Mouse (Mus musculus) adrenal gland, adult 8-10 months (tissue): Measurements from ENCODE around the gene Hsd17b12. TPM values are rescaled to one million over a fixed set of nuclear protein-coding genes. Genes with fewer than 3 reads are reported as not detected.

Experiments used
- DNase-seq: peaks from one replicate; pipeline ENCODE4 v3.0.0; 2022
- total RNA-seq, 4 experiments: library from RNA; stranded (reverse); gene quantifications; 2 replicates each; pipeline ENCODE4 v1.2.4; 2022

Gene Hsd17b12
- total RNA-seq, 4 experiments from 2014 or later, result 138 to 202 (median 172) TPM

DNA sequence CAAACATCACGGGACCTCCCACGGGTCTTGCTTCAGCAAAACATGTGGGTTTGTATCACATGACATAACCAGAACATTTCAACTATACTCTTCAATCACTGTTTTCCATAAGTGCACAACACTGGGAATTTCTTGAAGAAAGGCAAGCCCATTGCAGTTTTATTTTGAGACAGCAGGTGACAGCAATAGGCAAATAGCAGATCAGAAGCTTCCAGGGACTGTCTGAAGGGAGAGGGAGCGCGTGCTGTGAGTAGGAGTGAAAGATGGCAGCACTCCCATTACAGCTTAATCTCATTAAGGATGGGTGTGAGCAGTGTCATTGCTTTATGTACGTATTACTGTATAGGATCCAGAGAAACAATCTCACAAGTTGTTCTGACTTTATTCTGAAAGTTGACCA, 88.3 kb downstream of the Hsd17b12 start:
- DNase-seq, result no peak

DNA sequence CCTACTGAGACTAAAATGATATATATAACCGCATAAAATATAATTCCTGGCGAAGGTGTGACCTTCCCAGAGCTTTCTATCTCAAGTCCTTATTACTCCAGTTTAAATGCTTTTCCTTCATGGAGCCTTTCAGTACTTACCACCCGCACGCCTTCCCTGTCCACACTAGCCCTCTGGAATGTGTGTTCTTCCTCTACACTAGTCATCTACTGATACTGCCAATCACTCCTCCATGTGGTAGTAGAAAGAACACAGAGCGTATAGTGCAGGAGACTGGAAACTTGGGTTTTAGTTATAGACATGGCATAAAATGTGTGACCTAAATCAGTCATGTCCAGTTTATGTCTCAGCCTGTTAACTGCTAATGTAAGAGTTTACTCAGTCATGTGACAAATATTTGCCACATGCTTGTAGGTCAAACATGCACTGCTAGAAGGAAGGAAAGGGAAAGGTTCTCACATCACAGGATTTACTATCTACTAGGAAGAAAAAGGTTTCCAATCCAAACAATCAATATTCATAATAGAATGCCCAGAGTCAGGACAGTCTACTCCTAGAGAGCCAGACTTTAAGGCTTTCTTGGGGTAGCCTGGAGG, 91.1 kb downstream of the Hsd17b12 start:
- no peak for DNase-seq

DNA sequence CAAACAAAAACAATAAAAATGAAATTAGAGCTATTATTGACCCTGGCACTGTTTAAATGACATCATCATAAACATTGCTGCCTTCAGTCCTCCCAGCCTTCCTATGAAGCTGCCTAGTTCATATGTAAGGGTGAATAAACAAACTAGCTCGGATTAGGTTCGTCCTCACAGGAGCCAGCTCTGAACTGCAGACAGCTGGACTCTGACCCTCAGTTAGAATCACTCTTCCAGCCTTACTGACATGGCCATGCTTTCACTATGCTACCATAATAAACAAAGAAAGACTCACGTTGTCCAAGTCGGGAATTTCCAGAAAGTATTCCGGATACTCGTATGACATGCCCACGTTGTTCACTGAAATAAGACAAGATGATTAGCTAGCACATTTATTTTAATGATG, 91.6 kb downstream of the Hsd17b12 start:
- DNase-seq, result no peak

DNA sequence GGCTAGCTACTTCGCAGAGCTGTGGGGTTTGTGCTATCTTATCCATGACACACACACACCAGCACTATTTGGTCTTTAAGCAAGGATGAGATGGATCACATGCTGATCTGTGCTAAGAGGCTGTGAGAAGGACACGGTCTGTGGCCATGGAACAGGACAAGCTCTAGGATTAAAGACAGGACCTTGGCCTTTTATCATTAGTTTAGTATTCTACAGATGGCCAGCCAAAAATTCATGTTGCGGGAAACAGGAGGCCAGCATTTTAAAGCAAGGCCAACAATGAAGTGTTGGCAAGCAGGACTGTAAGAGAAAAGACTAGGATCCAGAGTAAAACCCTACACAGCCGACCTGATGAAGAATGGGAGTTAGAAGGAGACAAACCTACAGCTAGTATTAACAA, 95.0 kb downstream of the Hsd17b12 start:
- DNase-seq, result peak; percentile 41

DNA sequence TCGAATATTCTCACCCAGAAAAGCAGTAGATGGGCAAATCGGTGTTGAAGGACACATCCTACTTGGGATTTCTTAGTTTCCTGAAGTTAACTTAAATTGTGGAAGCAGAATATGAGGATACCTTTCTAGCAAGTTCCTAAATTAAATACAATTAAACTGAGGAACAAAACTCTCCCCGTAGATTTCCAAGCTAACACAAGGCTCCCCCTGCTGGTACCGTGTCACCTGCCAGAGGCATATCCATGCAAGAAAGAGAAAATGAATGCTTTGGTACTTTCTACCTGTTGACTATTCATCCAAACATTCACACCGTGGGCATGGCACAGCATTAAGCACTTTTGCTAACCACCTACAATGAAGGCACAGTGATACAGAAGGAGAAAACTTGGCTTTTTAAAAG, 98.3 kb downstream of the Hsd17b12 start:
- DNase-seq, result no peak

DNA sequence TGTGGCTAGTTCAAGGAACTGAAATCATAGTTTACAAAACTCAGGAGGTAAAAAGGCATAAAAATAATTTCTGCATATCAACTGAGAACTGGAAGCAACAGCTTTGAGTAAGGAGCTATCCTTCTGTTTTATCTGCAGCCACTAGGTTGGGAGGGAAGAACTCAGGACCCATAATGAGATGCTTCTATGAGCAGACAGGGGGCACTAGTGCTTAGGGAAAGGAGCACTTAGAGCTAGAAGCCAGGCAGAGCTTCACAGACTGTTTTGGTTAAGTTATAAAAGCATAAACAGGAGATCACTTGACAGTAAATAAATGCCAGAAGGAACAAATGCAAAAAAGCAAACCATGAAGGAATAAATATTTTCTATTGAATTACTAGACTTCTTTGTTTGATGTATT, 103.0 kb downstream of the Hsd17b12 start:
- DNase-seq, result no peak

DNA sequence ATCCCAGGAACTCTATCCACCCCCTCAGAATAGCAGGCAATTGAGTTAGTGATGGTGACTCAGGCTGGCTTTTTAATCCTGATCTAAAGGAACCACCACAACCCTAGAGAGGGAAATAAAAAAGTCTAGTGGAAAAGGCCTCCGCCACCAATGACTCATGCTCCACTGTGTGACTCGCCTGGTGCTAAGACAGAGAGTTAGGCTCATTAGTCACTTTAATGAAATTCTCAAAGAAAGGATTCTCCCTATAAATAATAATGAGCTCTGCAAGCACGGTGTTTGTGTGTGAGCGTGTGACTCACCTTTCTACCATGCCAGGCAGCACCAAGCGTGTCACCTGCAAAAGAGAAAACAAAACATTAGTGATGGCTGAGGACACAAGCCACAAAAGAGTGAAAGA, 105.8 kb downstream of the Hsd17b12 start:
- no peak for DNase-seq

DNA sequence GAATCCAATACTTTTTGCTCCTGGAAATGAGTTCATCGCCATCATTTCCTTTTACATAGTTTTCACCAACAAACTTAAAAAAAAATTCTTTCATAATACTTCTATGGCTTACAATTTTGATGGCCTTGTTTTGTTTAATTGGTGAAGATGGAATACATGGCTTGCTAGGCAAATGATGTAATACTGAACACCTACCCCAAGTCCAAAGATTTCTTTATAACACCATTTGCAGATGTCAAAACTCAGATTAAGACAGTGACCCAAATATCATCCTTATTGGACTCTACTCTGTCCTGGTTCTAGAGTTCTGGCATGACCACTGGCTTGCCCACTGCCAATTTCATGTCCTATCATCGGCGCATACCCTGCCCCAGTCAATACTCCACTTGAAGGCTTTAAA, 106.9 kb downstream of the Hsd17b12 start:
- no peak for DNase-seq

DNA sequence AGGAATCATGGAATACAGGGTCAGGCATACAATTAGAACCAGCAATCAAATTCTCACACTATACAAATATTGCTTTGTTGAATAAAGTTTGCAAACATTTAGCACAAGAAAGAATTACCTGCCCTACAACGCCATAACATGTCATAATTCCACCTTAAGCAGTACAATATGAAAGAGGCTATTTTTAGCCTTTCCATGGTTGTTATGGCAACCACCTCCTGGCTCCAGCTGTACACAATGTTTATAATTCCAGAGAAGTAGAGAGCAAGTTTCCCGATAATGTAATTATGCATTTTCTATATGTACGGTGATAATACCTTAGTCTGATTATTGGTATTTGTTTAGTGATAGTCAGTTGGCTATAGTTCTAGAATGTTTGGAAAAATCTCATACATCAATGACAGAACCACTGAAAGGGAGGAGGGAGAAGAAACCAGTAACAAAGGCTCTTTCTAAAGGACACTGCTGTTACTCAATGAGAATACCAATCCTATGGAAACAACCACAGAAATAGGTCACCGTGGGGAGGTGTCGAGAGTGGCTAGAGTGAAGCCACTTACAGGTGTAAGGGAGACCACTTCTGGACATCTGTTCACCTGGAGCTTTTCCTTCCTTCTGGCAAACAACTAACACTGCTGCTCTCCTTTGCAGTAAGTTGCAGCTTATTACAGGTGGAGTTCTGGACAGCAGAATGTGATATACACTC, 108.1 kb downstream of the Hsd17b12 start:
- DNase-seq, result no peak

DNA sequence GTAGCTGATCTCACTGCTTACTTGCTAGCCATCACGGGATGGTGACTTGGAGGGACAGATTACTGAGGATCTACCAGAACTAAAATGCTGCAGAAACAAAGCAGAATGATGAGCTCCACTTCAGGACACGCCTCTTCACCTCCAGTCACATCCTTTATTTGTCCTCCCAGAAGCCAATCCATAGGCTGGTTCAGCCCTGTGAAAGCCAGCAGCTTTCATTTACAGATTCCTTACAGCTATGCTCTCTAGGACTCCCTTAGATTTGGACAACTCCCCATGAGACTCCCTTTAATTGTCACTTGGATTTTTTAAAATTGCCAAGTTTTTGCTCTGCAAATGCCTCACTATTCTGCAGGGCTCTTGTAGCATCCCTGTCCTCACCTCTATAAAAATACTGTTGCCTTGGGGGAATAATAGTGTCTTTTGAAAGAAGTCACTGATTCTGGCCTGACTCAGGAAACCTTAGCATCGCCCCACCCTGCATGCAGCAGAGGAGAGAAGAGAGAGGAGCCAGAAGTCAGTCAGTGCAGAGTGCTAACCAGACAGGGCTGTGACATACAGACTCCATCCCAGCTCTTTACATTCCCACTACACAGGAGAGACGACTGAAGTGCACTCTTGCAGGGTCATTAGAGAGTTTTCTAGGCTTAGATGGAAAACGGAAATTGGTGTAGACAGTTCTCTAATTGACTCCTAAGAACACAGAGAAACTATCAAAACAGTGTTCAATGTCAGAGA, 108.9 kb downstream of the Hsd17b12 start:
- DNase-seq, result no peak

DNA sequence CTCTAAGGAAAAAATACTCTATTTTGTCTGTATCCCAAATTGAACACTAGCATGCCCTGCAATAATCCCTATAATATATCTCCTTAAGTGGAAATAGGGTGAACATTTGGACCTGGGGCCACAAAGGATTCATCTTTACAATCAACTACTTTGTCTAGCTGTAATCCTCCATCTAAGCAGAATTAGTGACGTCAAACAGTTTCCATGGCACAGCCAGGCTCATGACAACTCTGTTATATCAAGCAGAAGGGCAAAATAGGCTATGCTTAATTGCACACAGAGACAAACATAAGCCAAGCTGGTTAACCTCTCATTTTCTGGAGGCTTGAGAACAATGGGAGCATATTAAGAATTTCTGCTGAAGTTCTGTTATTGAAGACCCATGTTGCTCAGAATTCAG, 109.5 kb downstream of the Hsd17b12 start:
- DNase-seq, result no peak

DNA sequence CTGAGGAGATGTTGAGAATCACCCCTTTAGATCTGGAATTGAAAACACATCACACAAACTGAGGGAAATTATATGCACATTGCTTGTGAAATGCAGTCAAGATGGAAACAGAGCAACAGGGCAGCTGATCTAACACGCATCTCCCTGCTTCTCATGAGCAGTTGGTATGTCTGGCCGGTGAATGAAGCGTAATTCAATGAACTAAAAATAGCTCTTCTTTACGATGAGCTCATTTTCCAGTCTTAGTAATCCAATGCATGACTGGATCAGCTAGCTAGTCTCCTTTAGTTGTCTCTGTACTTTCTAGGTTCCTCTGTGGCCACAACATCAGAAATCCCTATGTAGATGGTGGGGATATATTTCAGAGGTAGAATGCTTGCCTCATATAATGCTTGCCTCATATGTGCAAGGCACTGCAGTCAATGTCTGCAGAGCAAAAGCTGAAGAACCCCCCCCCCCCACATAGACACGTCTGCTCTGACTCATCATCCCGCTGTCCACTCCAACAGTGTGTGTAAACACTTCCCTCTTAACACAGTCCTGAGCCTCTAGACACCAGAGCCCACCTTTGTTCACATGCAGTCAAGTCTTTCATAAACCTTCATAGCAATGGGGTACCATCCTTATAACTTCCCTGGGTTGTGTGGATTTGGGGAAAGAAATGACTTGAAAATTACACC, 112.2 kb downstream of the Hsd17b12 start:
- DNase-seq, result no peak

DNA sequence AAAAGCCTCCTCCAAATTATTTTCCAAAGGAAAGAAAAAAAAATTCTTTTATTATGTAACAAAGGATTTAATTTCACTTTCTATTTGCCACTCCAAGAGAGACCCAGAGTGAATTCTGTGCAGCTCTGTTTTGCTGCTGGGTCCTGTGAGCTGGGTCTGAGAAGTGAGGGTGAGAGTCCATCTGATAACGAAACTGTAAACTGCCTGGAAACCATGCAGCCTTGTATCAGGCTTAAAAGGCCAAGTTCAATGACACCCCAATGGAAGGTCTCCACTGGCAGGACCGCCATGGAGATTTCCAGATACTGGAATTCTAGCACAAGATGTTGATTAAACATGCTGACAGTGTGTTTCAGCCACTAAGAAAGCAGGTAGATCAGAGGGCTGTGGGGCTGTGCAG, 113.6 kb downstream of the Hsd17b12 start:
- no peak for DNase-seq

DNA sequence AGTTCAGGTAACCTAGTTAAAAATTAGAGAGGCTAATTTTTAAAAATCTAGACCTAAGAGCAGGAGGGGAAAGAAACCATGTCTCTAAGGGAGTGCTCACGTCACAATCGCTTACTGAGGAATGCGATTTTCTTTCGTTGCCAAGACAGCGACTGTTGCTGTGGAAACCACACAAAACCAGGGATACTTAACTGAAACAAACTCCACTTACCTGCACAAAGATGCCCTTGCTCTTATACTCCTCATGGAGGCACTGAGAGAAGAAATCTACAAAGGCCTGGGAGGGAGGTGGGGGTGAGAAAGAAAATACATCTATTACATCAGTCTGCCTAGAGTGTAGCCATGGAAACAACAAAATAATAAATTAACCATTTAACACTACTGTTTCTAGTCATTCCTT, 114.1 kb downstream of the Hsd17b12 start:
- DNase-seq, result no peak

DNA sequence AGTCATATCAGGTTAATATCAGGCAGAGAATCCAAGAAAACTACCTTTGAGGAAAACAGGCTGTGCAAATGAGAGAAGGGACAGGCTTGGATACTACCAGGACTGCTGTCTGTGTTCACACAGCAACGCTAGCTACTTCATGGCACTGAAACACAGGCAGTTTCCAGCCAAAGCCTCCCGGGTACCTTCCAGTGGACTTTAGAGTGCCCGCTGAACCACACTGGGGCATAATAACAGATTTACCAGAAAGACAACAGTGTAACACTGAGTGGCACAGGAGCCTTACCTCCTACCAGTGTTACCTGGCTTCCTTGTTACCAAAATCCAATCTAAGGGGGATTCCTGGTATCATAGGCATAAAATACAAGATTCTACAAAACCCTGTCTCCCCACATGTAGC, 115.3 kb downstream of the Hsd17b12 start:
- DNase-seq, result no peak

DNA sequence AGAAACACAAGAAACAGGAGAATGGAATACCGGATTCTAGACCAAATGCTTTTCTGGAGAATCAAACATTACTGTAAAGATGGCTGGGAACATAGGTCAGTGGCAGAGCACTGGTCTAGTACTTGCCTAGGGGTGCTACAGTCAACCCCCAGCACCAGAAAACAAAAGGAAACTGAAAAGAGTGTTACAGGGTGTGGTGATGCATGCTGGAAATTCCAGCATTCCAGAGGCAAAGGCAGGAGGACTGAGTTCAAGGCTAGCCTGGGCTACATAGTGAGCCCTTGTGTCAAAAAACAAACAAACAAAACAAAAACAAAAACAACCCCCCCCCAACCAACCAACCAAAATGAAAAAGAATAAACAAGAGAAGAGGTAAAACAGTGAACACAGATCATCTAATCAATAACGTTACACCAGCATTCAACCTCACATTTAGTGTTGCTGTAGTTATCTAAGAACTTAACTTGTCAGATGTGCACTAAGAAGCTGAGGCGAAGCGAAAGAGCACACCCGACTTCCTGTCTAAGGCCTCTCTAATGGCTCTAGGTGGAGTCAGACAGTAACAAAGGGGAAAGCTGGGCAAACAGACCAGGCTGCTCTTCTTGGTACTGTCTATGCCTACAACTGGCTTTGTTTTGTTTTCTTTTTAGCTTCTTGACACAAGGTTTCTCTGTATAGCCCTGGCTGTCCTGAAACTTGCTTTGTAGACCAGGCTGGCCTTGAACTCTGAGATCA, 117.2 kb downstream of the Hsd17b12 start:
- no peak for DNase-seq

DNA sequence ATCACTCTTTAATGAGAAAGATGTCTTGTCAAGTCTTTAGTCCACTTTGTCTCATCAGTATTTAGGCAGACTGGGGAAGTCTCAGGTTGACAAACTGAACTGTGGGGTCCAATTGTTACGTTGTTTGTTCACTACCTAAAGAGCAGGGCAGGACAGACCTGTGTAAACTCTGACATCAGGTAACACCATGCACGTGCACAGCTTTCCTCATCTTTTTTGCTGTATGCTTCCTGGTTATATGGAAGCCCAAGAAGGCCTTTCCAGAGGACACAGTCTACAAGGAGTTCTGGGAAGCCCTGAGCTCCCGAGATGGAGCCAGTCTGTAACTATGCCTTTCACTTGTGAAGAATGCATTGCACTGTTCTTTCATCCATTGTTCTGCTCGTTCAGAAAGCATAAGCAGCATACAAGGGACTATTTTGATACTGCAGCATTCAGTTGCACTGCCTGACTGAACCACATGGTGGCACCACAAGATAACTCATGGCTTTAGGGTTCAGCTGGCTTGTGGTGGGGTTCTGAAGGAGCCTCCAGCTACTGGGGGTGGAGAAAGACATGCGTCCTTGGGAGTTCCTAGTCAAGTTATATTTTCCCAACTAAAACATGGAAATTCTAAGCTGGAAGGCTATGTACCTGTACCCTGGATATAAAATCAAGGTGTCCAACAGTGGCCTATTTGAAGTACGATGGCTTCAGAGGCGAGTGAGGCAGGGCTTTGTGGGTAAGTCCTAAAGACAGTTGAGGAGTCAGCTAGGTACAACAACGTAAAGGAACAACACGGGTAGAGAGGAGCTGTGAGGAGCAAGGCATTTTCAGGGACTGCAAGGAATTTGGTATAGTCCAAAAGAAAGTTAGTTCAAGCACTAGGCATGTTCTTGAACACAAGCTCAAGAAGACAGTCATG, 122.1 kb downstream of the Hsd17b12 start:
- peak; percentile 28 for DNase-seq

DNA sequence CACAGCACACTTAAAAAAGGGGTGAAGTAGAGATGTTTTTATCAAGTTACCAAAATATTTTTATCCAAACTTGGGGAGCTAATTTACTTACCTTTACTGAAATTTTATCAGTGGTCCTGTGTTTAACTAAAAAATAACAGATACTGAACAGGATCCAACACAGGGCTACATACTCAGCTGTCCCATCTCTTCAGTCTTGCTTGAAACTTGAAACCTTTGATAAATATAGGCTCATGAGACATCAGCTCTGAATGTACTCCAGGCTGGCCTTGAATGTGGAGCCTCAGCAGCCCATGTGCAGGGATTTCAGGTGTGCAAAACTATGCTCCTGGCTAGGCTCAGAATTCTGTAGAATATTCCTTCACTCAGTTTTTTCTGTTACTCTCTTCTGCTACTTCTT, 127.2 kb downstream of the Hsd17b12 start:
- no peak for DNase-seq

DNA sequence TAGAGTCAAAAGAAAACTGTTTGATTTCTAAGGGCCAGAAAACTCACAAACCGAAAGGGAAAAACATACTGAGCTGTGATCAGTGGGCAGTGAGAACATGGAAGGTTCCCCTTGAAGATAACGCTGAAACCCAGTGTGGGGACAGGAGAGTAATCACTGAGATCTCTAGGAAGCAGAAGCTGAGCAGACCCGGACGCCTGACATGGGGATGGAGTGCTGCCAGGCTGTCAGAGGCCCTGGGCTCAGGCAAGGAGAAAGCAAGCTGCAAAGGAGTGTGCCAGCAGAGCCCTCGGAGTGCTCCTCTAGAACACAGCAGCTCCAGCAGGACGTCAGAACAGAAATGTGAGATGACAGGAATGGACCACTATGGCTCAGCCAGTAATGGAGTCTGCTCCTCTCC, 133.1 kb downstream of the Hsd17b12 start:
- no peak for DNase-seq

DNA sequence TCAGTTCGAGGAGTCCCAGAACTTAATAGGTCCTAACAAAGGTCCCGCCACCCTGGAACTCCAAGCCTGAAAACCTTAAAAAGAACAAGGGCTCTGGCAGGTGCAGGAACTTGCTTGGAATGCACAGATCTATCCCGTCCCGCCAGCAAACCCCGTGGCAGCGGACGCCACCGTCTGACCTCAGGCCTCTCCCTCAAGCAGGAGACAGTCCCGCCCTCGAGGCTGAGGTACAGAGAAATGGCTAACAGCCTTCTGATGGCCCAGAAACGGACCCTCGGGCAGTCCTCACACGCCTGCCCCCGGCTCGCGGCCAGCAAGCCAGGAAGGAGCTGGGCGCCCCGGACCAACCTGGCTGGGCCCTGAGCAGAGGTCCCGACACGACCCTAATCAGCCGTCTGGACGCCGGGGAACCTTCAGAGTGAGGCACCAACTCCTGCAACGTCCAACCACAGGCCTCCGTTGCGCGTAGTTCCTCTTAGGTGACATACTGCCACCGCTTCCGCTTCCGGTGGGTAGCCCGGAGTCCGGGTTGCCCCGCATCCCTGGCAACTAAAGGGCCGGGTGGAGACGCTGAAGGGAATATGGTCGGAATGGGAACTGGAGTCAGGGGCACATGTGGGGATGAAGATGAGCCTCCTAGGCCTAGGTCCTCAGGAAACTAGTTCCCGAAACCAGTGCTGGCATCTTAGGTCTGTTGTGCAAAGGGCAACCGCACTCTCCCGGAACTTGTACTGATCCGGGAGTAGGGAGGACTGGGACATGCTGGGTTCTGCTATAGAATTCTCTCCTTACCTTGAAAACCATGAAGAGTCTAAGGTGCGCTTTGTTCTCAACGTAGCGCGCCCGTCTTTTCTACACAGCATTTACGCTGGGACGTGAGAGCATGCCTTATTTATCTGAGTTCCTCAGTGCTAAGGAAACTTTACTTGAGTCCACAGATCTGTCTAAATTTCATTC, 147.2 kb downstream of the Hsd17b12 start, which contains the start of gene Alkbh3:
Gene Alkbh3, minus strand, starts transcription at position 473 of the 957 bp plus-strand sequence.
- peak; percentile 86 for DNase-seq
